Mouse (Mus musculus) CH12.LX (cell line): ENCODE data around the gene Abhd4. TPM values are rescaled to one million over a fixed set of nuclear protein-coding genes. Genes with fewer than 3 reads are reported as not detected.

Experiments used
- DNase-seq: peaks from one replicate; pipeline ENCODE4 v3.0.0-alpha.2; 2013; ENCODE audit errors: extremely low read depth
- H3K27ac ChIP-seq: 2 replicates; pipeline ENCODE4 v1.5.1; 2012; ENCODE audit warnings: low read depth, mild to moderate bottlenecking, control low read depth, moderate library complexity; ENCODE audit not compliant: insufficient read depth
- H3K27me3 ChIP-seq: replicated peaks from 2 replicates; pipeline ENCODE3; 2012; ENCODE audit warnings: inconsistent platforms
- H3K36me3 ChIP-seq, 2 experiments: replicated peaks in 1 of 2; 2 replicates each; pipeline versions ENCODE3 to v1.6.1; 2012; ENCODE audit warnings: inconsistent platforms in 1 of 2, low read length in 1 of 2, mild to moderate bottlenecking in 1 of 2, mixed read lengths in 1 of 2, moderate library complexity in 1 of 2; ENCODE audit not compliant: control insufficient read depth in 1 of 2, insufficient read depth in 1 of 2
- H3K4me1 ChIP-seq, 2 experiments: 2 replicates each; pipeline ENCODE4 v1.6.1; 2012; ENCODE audit warnings: inconsistent platforms in 1 of 2, moderate library complexity in 1 of 2; ENCODE audit not compliant: insufficient read depth in 2 of 2, control insufficient read depth in 1 of 2
- H3K4me2 ChIP-seq: 2 replicates; pipeline ENCODE4 v1.6.1; 2012; ENCODE audit warnings: low read depth, mild to moderate bottlenecking, control low read depth; ENCODE audit not compliant: poor library complexity, insufficient read depth, severe bottlenecking
- H3K4me3 ChIP-seq, 3 experiments: fragments of 150-350 bp in 1 of 3; sonication (generic) in 1 of 3; replicated peaks in 1 of 3; 2 replicates each; pipeline versions ENCODE3 to v1.5.1; 2011 to 2012; ENCODE audit warnings: low read depth in 2 of 3, low read length in 2 of 3, mild to moderate bottlenecking in 2 of 3, moderate library complexity in 2 of 3, control low read depth in 1 of 3, improper control_type of control experiment in 1 of 3, inconsistent platforms in 1 of 3, mixed read lengths in 1 of 3; ENCODE audit not compliant: poor library complexity in 1 of 3
- H3K79me2 ChIP-seq: replicated peaks from 2 replicates; pipeline ENCODE4 v1.6.1; 2012; ENCODE audit warnings: mild to moderate bottlenecking, moderate library complexity; ENCODE audit not compliant: control insufficient read depth, poor library complexity, insufficient read depth, severe bottlenecking; ENCODE audit errors: extremely low read depth
- H3K9ac ChIP-seq: 2 replicates; pipeline ENCODE4 v1.6.1; 2012; ENCODE audit warnings: low read depth, mild to moderate bottlenecking, control low read depth, moderate library complexity; ENCODE audit not compliant: insufficient read depth
- H3K9me3 ChIP-seq: replicated peaks from 2 replicates; pipeline ENCODE3; 2012; ENCODE audit warnings: low read length, inconsistent platforms, mixed read lengths
- BHLHE40 ChIP-seq: IDR thresholded peaks from 2 replicates; pipeline ENCODE4 v1.6.1; 2011; ENCODE audit warnings: mild to moderate bottlenecking, low read depth, low read length, improper control_type of control experiment
- CHD2 ChIP-seq: IDR thresholded peaks from 2 replicates; pipeline ENCODE4 v1.6.1; 2011; ENCODE audit warnings: low read length, improper control_type of control experiment
- CTCF ChIP-seq, 2 experiments: IDR thresholded peaks in 1 of 2; conservative IDR thresholded peaks in 1 of 2; 2 replicates each; pipeline ENCODE4 v1.5.1; 2011 to 2012; ENCODE audit warnings: low read depth in 2 of 2, low read length in 2 of 2, improper control_type of control experiment in 1 of 2, inconsistent platforms in 1 of 2, mild to moderate bottlenecking in 1 of 2, moderate library complexity in 1 of 2
- E2F4 ChIP-seq: IDR thresholded peaks from 2 replicates; pipeline ENCODE4 v1.6.1; 2011; ENCODE audit warnings: low read depth, low read length, improper control_type of control experiment; ENCODE audit not compliant: insufficient replicate concordance
- ELF1 ChIP-seq: IDR thresholded peaks from 2 replicates; pipeline ENCODE4 v1.6.1; 2014; ENCODE audit warnings: low read depth, mild to moderate bottlenecking, inconsistent platforms, low read length, improper control_type of control experiment
- EP300 ChIP-seq: IDR thresholded peaks from 2 replicates; pipeline ENCODE4 v1.6.1; 2011; ENCODE audit warnings: low read length, improper control_type of control experiment
- ETS1 ChIP-seq: conservative IDR thresholded peaks from 2 replicates; pipeline ENCODE4 v1.6.1; 2012; ENCODE audit warnings: low read depth, mild to moderate bottlenecking, inconsistent platforms, low read length, improper control_type of control experiment, moderate library complexity
- GABPA ChIP-seq: IDR thresholded peaks from 2 replicates; pipeline ENCODE4 v1.6.1; 2012; ENCODE audit warnings: low read depth, low read length, improper control_type of control experiment, inconsistent platforms; ENCODE audit not compliant: insufficient replicate concordance
- HCFC1 ChIP-seq: IDR thresholded peaks from 2 replicates; pipeline ENCODE4 v1.6.1; 2012; ENCODE audit warnings: low read depth, mild to moderate bottlenecking, inconsistent platforms, low read length, improper control_type of control experiment
- IRF4 ChIP-seq: IDR thresholded peaks from 2 replicates; pipeline ENCODE4 v1.6.1; 2014; ENCODE audit warnings: low read depth, mild to moderate bottlenecking, inconsistent platforms, low read length, improper control_type of control experiment
- JUN ChIP-seq: IDR thresholded peaks from 2 replicates; pipeline ENCODE4 v1.6.1; 2011; ENCODE audit warnings: low read depth, mild to moderate bottlenecking, low read length, improper control_type of control experiment, moderate library complexity; ENCODE audit not compliant: insufficient read depth
- JUND ChIP-seq: conservative IDR thresholded peaks from 2 replicates; pipeline ENCODE4 v1.6.1; 2011; ENCODE audit warnings: low read depth, low read length, improper control_type of control experiment
- MAFK ChIP-seq: IDR thresholded peaks from 2 replicates; pipeline ENCODE4 v1.6.1; 2011; ENCODE audit warnings: low read length, improper control_type of control experiment; ENCODE audit not compliant: insufficient replicate concordance
- MAX ChIP-seq: IDR thresholded peaks from 2 replicates; pipeline ENCODE4 v1.6.1; 2011; ENCODE audit warnings: low read length, improper control_type of control experiment
- MAZ ChIP-seq: IDR thresholded peaks from 2 replicates; pipeline ENCODE4 v1.6.1; 2012; ENCODE audit warnings: low read depth, mild to moderate bottlenecking, inconsistent platforms, low read length, improper control_type of control experiment, moderate library complexity
- MEF2A ChIP-seq: IDR thresholded peaks from 2 replicates; pipeline ENCODE4 v1.6.1; 2014; ENCODE audit warnings: low read depth, mild to moderate bottlenecking, inconsistent platforms, low read length, improper control_type of control experiment, borderline replicate concordance
- MXI1 ChIP-seq: IDR thresholded peaks from 2 replicates; pipeline ENCODE4 v1.6.1; 2011; ENCODE audit warnings: mild to moderate bottlenecking, low read depth, low read length, improper control_type of control experiment
- MYC ChIP-seq: IDR thresholded peaks from 2 replicates; pipeline ENCODE4 v1.6.1; 2011; ENCODE audit warnings: low read depth, mild to moderate bottlenecking, improper control_type of control experiment, low read length
- NELFE ChIP-seq: IDR thresholded peaks from 2 replicates; pipeline ENCODE4 v1.6.1; 2011; ENCODE audit warnings: low read depth, low read length, improper control_type of control experiment
- NRF1 ChIP-seq: IDR thresholded peaks from 2 replicates; pipeline ENCODE4 v1.6.1; 2014; ENCODE audit warnings: low read depth, mild to moderate bottlenecking, inconsistent platforms, low read length, improper control_type of control experiment, moderate library complexity
- PAX5 ChIP-seq: IDR thresholded peaks from 2 replicates; pipeline ENCODE4 v1.6.1; 2012; ENCODE audit warnings: low read length, inconsistent platforms, mixed read lengths
- POLR2A ChIP-seq: IDR thresholded peaks from 2 replicates; pipeline ENCODE4 v1.6.1; 2011; ENCODE audit warnings: low read depth, mild to moderate bottlenecking, improper control_type of control experiment, low read length
- POLR2AphosphoS2 ChIP-seq: IDR thresholded peaks from 2 replicates; pipeline ENCODE4 v1.6.1; 2011; ENCODE audit warnings: low read depth, low read length, improper control_type of control experiment
- RAD21 ChIP-seq: IDR thresholded peaks from 2 replicates; pipeline ENCODE4 v1.6.1; 2011; ENCODE audit warnings: low read depth, mild to moderate bottlenecking, low read length, improper control_type of control experiment, moderate library complexity
- RCOR1 ChIP-seq: conservative IDR thresholded peaks from 2 replicates; pipeline ENCODE4 v1.6.1; 2012; ENCODE audit warnings: low read depth, mild to moderate bottlenecking, inconsistent platforms, low read length, improper control_type of control experiment
- SIN3A ChIP-seq: IDR thresholded peaks from 2 replicates; pipeline ENCODE4 v1.6.1; 2012; ENCODE audit warnings: low read length, improper control_type of control experiment, inconsistent platforms
- SMC3 ChIP-seq: IDR thresholded peaks from 2 replicates; pipeline ENCODE4 v1.6.1; 2011; ENCODE audit warnings: low read depth, low read length, improper control_type of control experiment
- TBP ChIP-seq: conservative IDR thresholded peaks from 2 replicates; pipeline ENCODE4 v1.6.1; 2011; ENCODE audit warnings: low read depth, low read length, improper control_type of control experiment
- TCF12 ChIP-seq: IDR thresholded peaks from 2 replicates; pipeline ENCODE4 v1.6.1; 2014; ENCODE audit warnings: low read depth, mild to moderate bottlenecking, inconsistent platforms, low read length, improper control_type of control experiment
- USF1 ChIP-seq: IDR thresholded peaks from 2 replicates; pipeline ENCODE4 v1.6.1; 2014; ENCODE audit warnings: low read depth, mild to moderate bottlenecking, inconsistent platforms, low read length, improper control_type of control experiment
- USF2 ChIP-seq: conservative IDR thresholded peaks from 2 replicates; pipeline ENCODE4 v1.6.1; 2011; ENCODE audit warnings: low read depth, low read length, improper control_type of control experiment
- ZC3H11A ChIP-seq: IDR thresholded peaks from 2 replicates; pipeline ENCODE4 v1.6.1; 2012; ENCODE audit warnings: low read depth, mild to moderate bottlenecking, inconsistent platforms, low read length, improper control_type of control experiment
- ZKSCAN1 ChIP-seq: IDR thresholded peaks from 2 replicates; pipeline ENCODE4 v1.6.1; 2012; ENCODE audit warnings: low read depth, inconsistent platforms, low read length, improper control_type of control experiment, borderline replicate concordance
- ZMIZ1 ChIP-seq: IDR thresholded peaks from 2 replicates; pipeline ENCODE4 v1.6.1; 2012; ENCODE audit warnings: low read depth, mild to moderate bottlenecking, inconsistent platforms, low read length, improper control_type of control experiment
- ZNF384 ChIP-seq: IDR thresholded peaks from 2 replicates; pipeline ENCODE4 v1.6.1; 2012; ENCODE audit warnings: low read depth, low read length, improper control_type of control experiment, inconsistent platforms
- dilution Hi-C: fragments of 300-500 bp; cut with MboI; formaldehyde crosslinking; loops from 2 replicates; pipeline ENCODE4 v1.14.3; 2020; ENCODE audit warnings: low sequenced_read_pairs; ENCODE audit not compliant: extremely low pct_unique_long_range_greater_than_20kb, extremely low pct_ligation_motif_present
- in situ Hi-C: fragments of 300-500 bp; cut with MboI; formaldehyde crosslinking; loops from 3 replicates; pipeline ENCODE4 v1.14.3; 2019; ENCODE audit warnings: low sequenced_read_pairs, low pct_ligation_motif_present, low pct_unique_long_range_greater_than_20kb, mixed read lengths
- polyA plus RNA-seq: library from polyadenylated mRNA; unstranded; fragments of >175 nt; gene quantifications from 2 replicates; pipeline ENCODE4 v1.2.1, GENCODE M21; 2012; ENCODE audit warnings: low read depth; ENCODE audit not compliant: insufficient read length
- total RNA-seq, 2 experiments: library from RNA; depleted of rRNA; stranded (reverse); fragments of 300-350 nt in 1 of 2; fragments of >200 nt in 1 of 2; gene quantifications; 2 replicates each; pipeline ENCODE4 v1.2.3; 2012 to 2014

Gene Abhd4
- total and polyA plus RNA-seq, 3 experiments = 15.9 to 23.0 (median 19.8) TPM

DNA sequence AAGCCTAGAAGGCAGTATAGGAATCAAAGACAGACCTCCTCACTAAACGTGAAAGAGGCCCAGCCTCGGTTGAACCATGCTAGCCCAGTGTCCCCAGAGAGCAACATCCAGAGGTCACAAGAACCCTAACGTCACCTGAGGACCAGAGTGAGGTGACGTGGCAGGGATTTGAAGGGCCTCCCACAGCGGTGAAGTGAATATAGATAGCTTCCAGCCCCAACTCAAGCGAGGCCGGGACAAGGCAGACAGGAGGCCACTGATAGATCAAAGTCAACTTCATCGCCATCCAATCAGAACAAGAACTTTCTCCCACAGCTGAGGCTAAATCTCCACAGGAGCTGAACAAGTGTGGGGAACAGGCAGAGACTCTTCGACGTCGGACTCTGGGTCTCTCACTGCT lies 28.3 kb upstream of the Abhd4 start (continued):
- TF ChIP-seq TCF12 (peak; percentile 66; the same call in 1 of the 2 replicates), JUN (no peak; the same call in 1 of the 2 replicates), USF2 (no peak), ZNF384 (peak; percentile 49; the same call in 1 of the 2 replicates), ZC3H11A (no peak)

DNA sequence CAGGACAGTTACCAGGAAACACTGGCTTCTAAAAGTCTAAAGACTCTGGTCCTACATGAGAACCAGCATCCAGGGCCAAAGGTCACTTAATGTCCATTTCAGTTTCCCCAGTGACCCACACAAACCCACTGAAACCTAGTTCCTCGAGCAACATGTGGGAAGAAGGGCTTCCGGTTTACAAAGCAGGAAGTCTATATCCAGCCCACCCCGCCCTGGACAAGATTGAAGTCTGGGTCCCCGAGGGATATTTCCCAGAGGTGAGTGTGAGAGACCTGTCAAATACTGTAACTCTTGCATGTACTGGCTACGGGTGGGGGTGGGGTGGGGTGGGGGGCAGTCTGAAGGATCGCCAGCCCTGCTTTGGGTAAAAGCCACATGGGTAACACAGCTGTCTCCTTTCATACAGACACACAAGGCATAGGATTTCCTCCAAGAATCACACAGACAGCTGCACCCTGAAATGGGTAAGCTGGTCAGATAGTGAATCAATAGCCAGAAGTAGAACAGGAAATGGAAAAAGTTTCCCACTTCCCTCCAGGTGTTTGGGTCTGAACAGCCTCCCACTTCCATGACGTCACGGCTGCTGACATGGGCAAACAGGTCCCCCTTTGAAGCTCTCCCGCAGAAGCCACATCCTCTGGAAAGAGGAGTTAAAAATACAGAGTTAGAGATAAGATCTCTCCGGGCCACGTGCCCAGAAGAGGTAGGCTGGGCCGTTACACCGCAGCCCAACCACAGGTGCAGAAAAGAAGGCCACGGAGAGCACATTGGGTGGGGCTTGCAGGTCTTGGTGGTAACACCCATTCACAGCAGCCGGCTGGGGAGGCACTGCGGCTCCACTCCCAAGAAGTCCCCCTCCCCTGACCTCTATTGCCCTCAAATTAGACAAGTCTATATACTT lies 26.8 kb upstream of the Abhd4 start:
- Histone ChIP-seq H3K79me2 (no peaks in the 10 kb centered on the region), H3K4me3 (peak overlapping the region in 2 of 3 experiments; percentile 22 to 29), H3K9ac (peak overlapping the region; percentile 48), H3K27me3 (no peaks in the 10 kb centered on the region), H3K36me3 (no peaks in the 10 kb centered on the region), H3K4me1 (peaks cover 32 to 88% of the 10 kb centered on the region in 2 experiments), H3K4me2 (peak overlapping the region; percentile 85), H3K27ac (peak overlapping the region; percentile 94), H3K9me3 (no peaks in the 10 kb centered on the region)
- DNase-seq = peak; percentile 99
- in situ Hi-C loops = loop anchor here (5.0 kb wide), 1 partner anchor 160 kb away; no protein-coding TSS in a partner anchor
- dilution Hi-C loops = no loop called here
- TF ChIP-seq CHD2 = peak; percentile 93
- TF ChIP-seq SMC3 = no peak; the same call in none of the 2 replicates
- TF ChIP-seq ETS1 = peak; percentile 100
- TF ChIP-seq PAX5 = no peak
- peak; percentile 48; the same call in 1 of the 2 replicates for TF ChIP-seq ELF1
- TF ChIP-seq MAZ = peak; percentile 92; the same call in 1 of the 2 replicates
- TF ChIP-seq NELFE = peak; percentile 57; the same call in 1 of the 2 replicates
- TF ChIP-seq EP300 = peak; percentile 99
- TF ChIP-seq ZMIZ1 = no peak; the same call in none of the 2 replicates
- TF ChIP-seq ZC3H11A = no peak; the same call in 1 of the 2 replicates
- peak; percentile 85; the same call in 1 of the 2 replicates for TF ChIP-seq JUND
- TF ChIP-seq MEF2A = peak; percentile 99
- TF ChIP-seq MYC = peak; percentile 96
- TF ChIP-seq E2F4 = 0 out of 2 replicates have a peak, but pooled peaks have one; percentile 7
- peak; percentile 95 for TF ChIP-seq MAX
- peak; percentile 97 for TF ChIP-seq MAFK
- no peak for TF ChIP-seq CTCF (conservative IDR thresholded peaks at IDR 0.05 in 1 of 2, IDR thresholded peaks at IDR 0.05 in 1 of 2; ENCODE audit: low read depth in 2 of 2, low read length in 2 of 2)
- TF ChIP-seq RAD21 = no peak; the same call in 1 of the 2 replicates
- TF ChIP-seq ZNF384 = peak; percentile 53
- TF ChIP-seq GABPA = no peak
- peak; percentile 42 for TF ChIP-seq HCFC1
- peak; percentile 86 for TF ChIP-seq USF1
- peak; percentile 99 for TF ChIP-seq BHLHE40
- TF ChIP-seq ZKSCAN1 = no peak
- no peak for TF ChIP-seq POLR2AphosphoS2
- peak; percentile 46; the same call in 1 of the 2 replicates for TF ChIP-seq POLR2A
- TF ChIP-seq TBP = peak; percentile 41; the same call in 1 of the 2 replicates
- peak; percentile 95 for TF ChIP-seq RCOR1
- peak; percentile 96 for TF ChIP-seq IRF4
- TF ChIP-seq MXI1 = peak; percentile 69
- peak; percentile 64 for TF ChIP-seq USF2
- TF ChIP-seq NRF1 = no peak
- TF ChIP-seq SIN3A = peak; percentile 97
